ENCODE assay signal across 22 mouse cellular contexts in genomic region chr1:154153800-154154199, GRCm38 (mm10). TPM values are rescaled to one million over a fixed set of nuclear protein-coding genes. Genes with fewer than 3 reads are reported as not detected.
DNase-seq lines count a peak whose midpoint lies in the region; TF ChIP-seq lines count a peak whose summit lies in the region.
"Had no signal": no experiment of that assay in that cellular context is flagged by ENCODE, and none has a peak within 500 bp of the region (broad histone marks: within the 10 kb centered on the region; RNA-seq: fewer than 3 reads in every experiment).

No protein-coding gene starts in this region.

- H3K9me3 ChIP-seq in heart, embryonic 10.5 days = no peaks in the 10 kb centered on the region
- H3K9me3 ChIP-seq: embryonic facial prominence, embryonic 12.5 days; forebrain, embryonic 15.5 days; hindbrain, embryonic 13.5 days had no signal

- H3K27me3 ChIP-seq in heart, embryonic 10.5 days (ENCODE audit: insufficient read depth, poor library complexity, severe bottlenecking) = no peaks in the 10 kb centered on the region
- H3K27me3 ChIP-seq: CH12.LX; embryonic facial prominence, embryonic 12.5 days; forebrain, embryonic 15.5 days; hindbrain, embryonic 13.5 days; Patski had no signal

- no peak overlapping the region for H3K4me3 ChIP-seq in heart, embryonic 10.5 days
- no peak overlapping the region for H3K4me3 ChIP-seq in layer of hippocampus, adult 2 months
- H3K4me3 ChIP-seq: embryonic facial prominence, embryonic 12.5 days; forebrain, embryonic 15.5 days; hindbrain, embryonic 13.5 days had no signal

- 90% methylated on average over 7 of the region's 7 CpGs for WGBS in heart, embryonic 10.5 days

- no peak overlapping the region for H3K27ac ChIP-seq in heart, embryonic 10.5 days
- H3K27ac ChIP-seq in layer of hippocampus, adult 2 months = peak overlapping the region; percentile 5; the same call in 1 of the 2 replicates
- H3K27ac ChIP-seq: embryonic facial prominence, embryonic 12.5 days; forebrain, embryonic 15.5 days; hindbrain, embryonic 13.5 days had no signal

- TF ChIP-seq CTCF in layer of hippocampus, adult 2 months (conservative IDR thresholded peaks at IDR 0.05) = no peak

- H3K36me3 ChIP-seq in heart, embryonic 10.5 days = no peaks in the 10 kb centered on the region
- H3K36me3 ChIP-seq: embryonic facial prominence, embryonic 12.5 days; forebrain, embryonic 15.5 days; hindbrain, embryonic 13.5 days had no signal

- peak; percentile 39 for DNase-seq in heart, embryonic 10.5 days (ENCODE audit: low spot score)
- DNase-seq in heart, postnatal 4 days = no peak
- peak; percentile 56 to 71 for DNase-seq in kidney, adult 8-10 months
- no peak for DNase-seq in kidney, adult 18-20 months
- no peak for DNase-seq in layer of hippocampus, adult 2 months (ENCODE audit: low spot score in 2 of 2)
- DNase-seq in layer of hippocampus, postnatal 14 days (ENCODE audit: low spot score in 2 of 2) = no peak
- DNase-seq: adrenal gland, postnatal 14 days; cerebellum, adult 11-12 months; cerebellum, adult 9-10 months; cerebellum, postnatal 25 days; gastrocnemius, postnatal 10 days had no signal

- peaks cover 15% of the 10 kb centered on the region for H3K4me1 ChIP-seq in heart, embryonic 10.5 days

RNA-seq across cellular contexts. Expression of gene Zfp648, which starts 47.2 kb away (rescaled TPM):
- polyA plus RNA-seq in heart, embryonic 10.5 days (2016; fragmentation: Nextera tagmentation; extraction: Ambion mirVana) = 0.12 and 0.14 TPM in 2 replicates
- not detected for total RNA-seq in heart, postnatal 4 days (2021)
- under 1 TPM; 0.37 to 0.44 TPM for total RNA-seq in layer of hippocampus, adult 2 months (2021)
- under 1 TPM; 0.19 to 0.28 TPM for total RNA-seq in layer of hippocampus, postnatal 14 days (2021)
- total RNA-seq: CH12.LX; gastrocnemius, postnatal 10 days; heart, adult 8-10 months; heart, postnatal 10 days; hematopoietic stem cell, adult 5-6 weeks had no signal
- polyA plus RNA-seq: activated CD4-positive, CD25-positive, alpha-beta regulatory T cell, adult 4 months; forebrain, embryonic 11.5 days; heart, embryonic 14.5 days; Patski had no signal

Comparison
In these comparisons a context has a peak if more than half of its experiments do, and no peak if none do; other contexts are left out.
1. DNase-seq: peak in heart, embryonic 10.5 days (single experiment) and kidney, adult 8-10 months (2 of 2); none in heart, postnatal 4 days (single experiment), kidney, adult 18-20 months (single experiment), layer of hippocampus, adult 2 months (0 of 2) and layer of hippocampus, postnatal 14 days (0 of 2).